Mouse (Mus musculus) regulatory T cell (primary cell): ENCODE data around the gene Prune2.

Source experiments
- in situ Hi-C: fragments of 300-600 bp; cut with MboI, MseI; formaldehyde crosslinking; loops from one replicate; pipeline ENCODE4 v1.15.1; 2025; ENCODE audit warnings: high pct_unique_total_duplicates

The Prune2 gene

GRCm38 (mm10) chr19:16997915-16998314, 42.0 kb downstream of the Prune2 start:
- in situ Hi-C loops = no loop called here

DNA sequence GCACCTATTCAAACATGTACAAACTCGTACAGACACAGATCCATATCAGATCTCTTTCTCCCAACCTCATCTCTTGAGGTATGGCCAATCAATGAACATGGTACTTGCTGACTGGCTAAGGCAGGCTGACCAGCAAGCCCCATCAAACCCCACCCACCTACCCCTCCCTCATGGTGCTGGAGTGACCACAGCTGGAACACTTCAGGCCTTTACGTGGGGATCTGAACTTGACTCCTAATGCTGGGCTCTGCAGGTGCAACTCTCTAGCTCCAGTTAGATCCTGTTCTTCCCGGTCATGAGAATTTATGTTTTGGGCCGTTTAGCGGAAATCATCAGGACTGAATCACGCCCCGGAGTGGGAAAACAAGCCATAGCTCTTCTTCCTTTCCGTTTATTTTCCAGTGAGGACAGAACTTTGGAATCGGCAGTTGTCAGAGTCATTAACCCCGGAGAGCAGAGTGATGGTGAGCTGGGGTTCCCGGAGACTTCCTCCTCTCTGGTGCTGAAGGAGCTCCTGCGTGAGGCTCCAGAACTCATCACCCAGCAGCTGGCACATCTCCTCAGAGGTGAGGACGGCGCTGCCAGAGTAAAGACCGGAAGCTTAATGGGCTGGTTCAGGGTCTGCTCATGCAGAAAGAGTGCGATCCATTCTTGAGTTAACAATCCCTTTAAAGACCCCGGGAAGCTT, 50.4 kb downstream of the Prune2 start:
- in situ Hi-C loops = loop anchor here (10.0 kb wide), 1 partner anchor 112 kb away; no protein-coding TSS in a partner anchor

DNA sequence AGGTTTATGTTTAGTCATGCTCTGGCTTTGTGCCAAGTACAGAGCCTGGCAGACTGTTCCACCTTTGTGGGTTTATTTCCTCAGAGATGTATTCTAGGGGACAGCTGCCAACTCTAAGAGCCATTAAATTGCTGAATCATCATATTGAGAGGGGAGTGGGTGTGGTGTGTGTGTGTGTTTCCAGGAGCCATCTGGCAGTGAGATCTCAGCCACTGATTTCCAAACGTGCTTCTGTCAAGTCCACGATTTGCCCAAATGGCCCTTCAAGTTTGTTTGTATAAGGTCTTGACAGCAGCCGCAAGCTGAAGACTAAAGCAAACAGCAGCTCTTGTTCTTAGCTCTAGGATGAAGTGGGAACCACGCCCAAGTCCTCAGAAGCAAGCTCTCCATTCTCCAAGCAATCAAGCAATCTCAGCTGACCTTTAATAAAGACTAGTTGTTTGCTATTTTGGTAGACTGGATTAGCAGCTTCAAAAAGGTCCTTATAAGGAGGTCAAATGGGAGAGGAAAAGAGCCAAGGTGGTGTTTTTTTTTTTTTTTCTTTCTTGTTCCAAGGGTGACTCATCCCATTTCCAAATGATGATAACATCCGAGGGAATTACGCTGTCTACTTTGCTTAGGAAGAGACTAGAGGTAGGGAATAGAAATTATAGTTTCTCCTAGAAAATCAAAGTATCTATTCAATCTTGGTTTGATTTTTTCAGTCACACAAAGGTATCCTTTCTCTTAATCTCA, 55.5 kb downstream of the Prune2 start:
- in situ Hi-C loops = no loop called here

DNA sequence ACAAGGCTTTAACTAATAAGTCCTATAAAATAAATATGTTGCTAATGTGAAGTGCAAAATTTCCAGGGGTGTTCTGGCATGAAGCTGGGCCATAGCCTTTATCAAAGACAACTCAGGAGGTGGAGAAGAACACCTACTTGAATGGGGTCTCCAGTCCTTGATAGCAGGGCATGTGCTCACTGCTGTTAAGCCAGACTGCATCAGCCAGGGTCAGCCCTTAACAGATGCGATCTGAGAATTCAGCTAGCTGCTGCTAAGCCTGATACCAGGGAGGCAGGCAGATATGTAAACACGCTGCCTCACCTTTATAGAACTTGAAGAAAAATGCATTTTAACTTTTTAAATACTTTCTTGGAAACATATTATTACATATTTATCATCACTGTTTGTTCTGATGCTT, 57.2 kb downstream of the Prune2 start:
- in situ Hi-C loops = no loop called here

- in situ Hi-C loops = no loop called here
These were observed 58.6 kb downstream of the Prune2 start for GRCm38 (mm10) chr19:17014337-17015124.

- in situ Hi-C loops = no loop called here
These were observed 68.8 kb downstream of the Prune2 start for GRCm38 (mm10) chr19:17024748-17025147.

DNA sequence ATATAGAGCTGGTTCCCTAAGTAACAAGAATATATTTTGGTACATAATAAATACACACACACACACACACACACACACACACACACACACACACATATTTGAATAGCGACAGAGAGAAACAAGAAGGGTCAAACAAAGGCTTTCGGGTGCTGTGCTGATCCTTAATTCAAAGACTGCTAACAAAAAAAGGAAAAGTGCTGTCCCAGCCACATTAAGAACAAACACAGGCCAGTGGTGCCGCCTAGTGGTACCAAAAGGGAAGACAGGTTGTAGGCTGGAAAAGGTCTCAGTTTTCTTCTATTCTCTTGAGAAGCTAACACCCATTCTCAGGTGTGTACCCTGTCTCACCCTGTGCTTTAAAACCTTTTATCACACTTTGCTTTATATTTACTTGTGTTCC, 74.4 kb downstream of the Prune2 start:
- in situ Hi-C loops = loop anchor here (5.0 kb wide), 1 partner anchor 208 kb away; no protein-coding TSS in a partner anchor

DNA sequence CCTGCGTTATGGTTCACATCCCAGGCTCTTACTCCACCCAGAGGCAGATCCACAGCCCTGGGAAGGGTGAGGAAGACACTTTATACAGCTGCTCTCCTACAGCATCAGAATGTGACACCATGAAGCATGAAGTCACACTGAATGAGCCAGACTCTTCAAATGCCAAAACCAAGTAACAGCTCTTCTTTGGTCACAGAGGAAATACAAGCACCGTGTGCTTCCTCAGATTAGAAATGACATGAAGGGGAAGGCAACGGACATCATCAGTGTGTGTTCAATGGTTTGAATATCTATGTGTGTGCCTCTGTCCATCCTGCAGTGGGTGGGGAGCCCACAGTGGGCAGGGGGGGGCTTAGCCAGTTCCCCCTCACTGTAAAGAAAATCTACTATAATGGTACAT, 76.4 kb downstream of the Prune2 start:
- in situ Hi-C loops = loop anchor here (5.0 kb wide), 1 partner anchor 210 kb away; no protein-coding TSS in a partner anchor

GRCm38 (mm10) chr19:17046961-17047360, 91.0 kb downstream of the Prune2 start:
- in situ Hi-C loops = no loop called here

- in situ Hi-C loops = no loop called here
These were observed 100.0 kb downstream of the Prune2 start for GRCm38 (mm10) chr19:17055892-17056291.

GRCm38 (mm10) chr19:17060106-17060505, 104.2 kb downstream of the Prune2 start:
- in situ Hi-C loops = loop anchor here (10.0 kb wide), 1 partner anchor 1445 kb away; no protein-coding TSS in a partner anchor

GRCm38 (mm10) chr19:17064421-17064820, 108.5 kb downstream of the Prune2 start:
- in situ Hi-C loops = loop anchor here (10.0 kb wide), 1 partner anchor 1440 kb away; no protein-coding TSS in a partner anchor

GRCm38 (mm10) chr19:17069067-17069466, 113.1 kb downstream of the Prune2 start:
- in situ Hi-C loops = loop anchor here (10.0 kb wide), 1 partner anchor 1436 kb away; no protein-coding TSS in a partner anchor

- in situ Hi-C loops = no loop called here
These were observed 115.3 kb downstream of the Prune2 start for GRCm38 (mm10) chr19:17071205-17071604.

DNA sequence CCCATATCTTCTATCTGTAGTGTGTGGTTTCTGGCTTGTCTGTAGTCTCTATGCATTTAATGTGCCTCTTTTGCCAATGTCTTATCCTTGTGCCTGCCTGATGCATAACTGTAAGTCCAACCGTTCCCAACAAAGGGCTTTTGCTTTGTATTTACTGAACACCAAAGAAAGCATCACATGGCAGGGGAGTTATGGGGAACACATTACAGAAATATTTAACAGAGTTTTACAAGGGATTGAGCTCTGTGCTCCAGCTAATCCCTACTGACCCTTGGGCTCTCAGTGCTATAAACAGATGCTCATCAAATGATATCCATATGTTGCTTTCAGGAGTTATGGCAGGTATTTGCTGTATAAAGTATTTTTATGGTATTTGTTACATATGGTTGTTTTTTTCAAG, 116.3 kb downstream of the Prune2 start:
- in situ Hi-C loops = no loop called here

DNA sequence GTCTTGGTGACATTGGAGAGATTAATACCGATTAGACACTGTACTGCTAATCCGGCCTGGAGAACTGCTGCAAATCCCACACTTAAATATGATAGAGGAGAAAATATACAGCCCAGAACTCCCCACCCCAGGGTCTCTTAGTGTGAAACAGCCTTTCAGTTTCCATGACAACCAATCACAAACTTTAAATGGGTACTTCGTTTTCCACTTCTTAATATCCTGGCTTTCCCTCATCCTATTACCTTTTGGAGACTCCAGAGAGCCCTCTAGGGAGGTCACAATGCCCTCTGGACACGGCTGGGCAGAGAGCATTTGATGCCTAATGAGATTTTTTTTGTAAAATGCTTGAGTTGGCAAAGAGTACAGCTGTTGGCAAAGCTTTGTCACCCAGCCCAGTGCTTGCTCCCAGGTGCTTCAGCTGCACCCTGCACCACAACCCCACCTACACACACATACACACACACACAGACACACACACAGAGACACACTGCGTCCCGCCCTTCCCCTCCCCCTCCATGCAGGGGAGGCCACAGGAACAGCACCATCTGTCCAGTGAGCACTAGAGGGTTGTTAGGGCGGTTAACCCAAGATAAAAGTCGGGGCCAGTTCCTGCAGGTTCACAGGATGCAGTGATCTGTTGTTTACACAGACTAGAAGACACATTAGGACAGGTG, 122.9 kb downstream of the Prune2 start:
- in situ Hi-C loops = no loop called here

DNA sequence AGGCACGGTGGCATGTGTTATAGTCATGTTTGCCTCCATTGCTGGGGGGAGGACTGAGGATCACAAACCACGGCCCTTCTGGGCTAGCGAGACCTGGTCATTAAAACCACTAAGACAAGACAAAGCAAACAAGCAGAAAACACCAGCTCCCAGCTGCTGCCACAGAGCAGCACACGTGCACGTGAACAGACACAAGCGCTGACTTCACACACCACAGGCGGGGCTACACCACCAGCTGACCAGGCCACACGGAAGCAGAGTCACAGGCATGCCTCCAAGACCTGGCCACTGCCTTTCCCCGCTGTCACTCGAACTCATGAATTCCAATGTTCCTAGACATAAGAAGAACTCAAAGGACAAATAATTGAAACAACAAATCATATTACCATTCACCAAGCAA, 125.5 kb downstream of the Prune2 start:
- in situ Hi-C loops = no loop called here

GRCm38 (mm10) chr19:17094067-17094466, 138.1 kb downstream of the Prune2 start:
- in situ Hi-C loops = no loop called here

DNA sequence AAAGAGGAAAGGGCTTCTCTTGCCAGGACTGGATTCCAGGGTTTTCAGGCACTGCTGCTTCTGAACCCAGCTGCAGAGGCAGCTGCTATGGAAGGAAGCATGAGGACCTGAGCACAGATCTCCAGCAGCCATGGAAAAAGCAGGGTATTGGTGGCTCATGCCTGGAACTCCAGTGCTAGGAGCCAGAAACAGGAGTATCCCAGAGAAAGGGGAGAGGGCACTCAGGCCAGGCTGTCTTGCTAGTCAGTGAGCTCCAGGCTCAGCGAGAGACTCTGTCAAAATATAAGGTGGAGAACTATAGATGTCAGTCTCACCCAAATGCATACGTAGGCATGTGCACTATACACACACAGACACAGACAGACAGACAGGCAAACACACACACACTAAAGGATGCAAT, 140.4 kb downstream of the Prune2 start:
- in situ Hi-C loops = no loop called here

GRCm38 (mm10) chr19:17097210-17097609, 141.3 kb downstream of the Prune2 start:
- in situ Hi-C loops = no loop called here

- in situ Hi-C loops = loop anchor here (25.0 kb wide), 1 partner anchor 1454 kb away; no protein-coding TSS in a partner anchor
These were observed 152.9 kb downstream of the Prune2 start for GRCm38 (mm10) chr19:17108782-17109181.
